Mouse (Mus musculus): Measurements from ENCODE around the gene Dmkn.

DNA sequence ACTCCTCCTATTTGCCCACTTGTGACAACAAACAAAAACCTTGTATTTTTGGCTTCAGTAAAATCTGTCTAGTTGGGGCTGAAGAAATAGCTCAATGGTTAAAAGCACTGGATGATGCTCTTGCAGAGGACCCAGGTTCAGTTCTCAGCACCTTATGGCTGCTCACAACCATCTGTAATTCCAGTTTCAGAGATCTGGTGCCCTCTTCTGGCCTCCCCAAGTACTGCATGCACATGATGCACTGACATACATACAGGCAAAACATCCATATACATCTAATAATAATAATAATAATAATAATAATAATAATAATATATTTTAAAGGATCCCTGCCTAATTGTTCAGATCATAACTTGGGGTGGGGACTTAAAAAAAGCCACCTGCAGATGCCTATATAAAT, 37.1 kb downstream of the Dmkn start:
- no peak for TF ChIP-seq CTCF (IDR thresholded peaks at IDR 0.05; ENCODE audit: control insufficient read depth, insufficient read depth, low read length)
- no peak for TF ChIP-seq POLR2A (IDR thresholded peaks at IDR 0.05; ENCODE audit: borderline replicate concordance, control insufficient read depth, low read depth, low read length)
